Mouse (Mus musculus): ENCODE data around the gene Lmo7. TPM values are rescaled to one million over a fixed set of nuclear protein-coding genes. Genes with fewer than 3 reads are reported as not detected.

The Lmo7 gene
- polyA plus RNA-seq, 1 experiment, result 142 TPM

DNA sequence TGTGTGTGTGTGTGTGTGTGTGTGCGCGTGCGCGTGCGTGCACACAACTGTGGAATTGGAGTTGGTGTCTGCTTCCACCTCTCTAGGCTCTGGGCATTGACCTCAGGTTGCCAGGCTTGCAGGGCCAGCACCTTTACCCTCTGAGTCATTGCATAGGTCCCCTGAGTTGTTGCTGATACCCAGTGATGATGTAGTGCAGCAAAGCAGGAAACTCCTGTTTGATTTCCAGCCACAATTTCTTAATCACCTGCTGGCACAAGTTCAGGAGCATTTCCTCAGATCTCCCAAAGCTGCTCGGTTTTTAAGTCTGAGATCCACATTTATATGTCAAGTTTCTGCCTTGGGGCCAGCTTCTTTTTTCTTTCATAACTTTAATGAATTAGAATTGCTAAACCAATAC, 92.6 kb downstream of the Lmo7 start:
- no peak overlapping the region for H3K4me3 ChIP-seq (replicated peaks; ENCODE audit: extremely low read depth, low read depth, low read length)
- WGBS, result 82% methylated on average over 6 of the region's 6 CpGs
- TF ChIP-seq CTCF (IDR thresholded peaks at IDR 0.05; ENCODE audit: insufficient read depth, low read length) (no peak), POLR2A (IDR thresholded peaks at IDR 0.05; ENCODE audit: borderline replicate concordance, extremely low read depth, low read depth, low read length) (no peak)
- no peak for DNase-seq
- peaks cover 3% of the 10 kb centered on the region; the same call in 1 of the 2 replicates for H3K4me1 ChIP-seq (ENCODE audit: control insufficient read depth, insufficient read depth, low read length)

GRCm38 (mm10) chr14:101822871-101823270, 93.1 kb downstream of the Lmo7 start:
- no peak for DNase-seq
- TF ChIP-seq POLR2A (IDR thresholded peaks at IDR 0.05; ENCODE audit: borderline replicate concordance, extremely low read depth, low read depth, low read length), result no peak
- TF ChIP-seq CTCF (IDR thresholded peaks at IDR 0.05; ENCODE audit: insufficient read depth, low read length), result no peak
- peaks cover 3% of the 10 kb centered on the region; the same call in 1 of the 2 replicates for H3K4me1 ChIP-seq (ENCODE audit: control insufficient read depth, insufficient read depth, low read length)
- peak overlapping the region; percentile 2 for H3K4me3 ChIP-seq (replicated peaks; ENCODE audit: extremely low read depth, low read depth, low read length)
- 58% methylated on average over 4 of the region's 4 CpGs for WGBS

- no peak for DNase-seq
- Histone ChIP-seq H3K4me1 (ENCODE audit: control insufficient read depth, insufficient read depth, low read length) (peaks cover 3% of the 10 kb centered on the region), H3K4me3 (replicated peaks; ENCODE audit: extremely low read depth, low read depth, low read length) (no peak overlapping the region)
- WGBS, result 59% methylated on average over 5 of the region's 5 CpGs
- no peak for TF ChIP-seq POLR2A (IDR thresholded peaks at IDR 0.05; ENCODE audit: borderline replicate concordance, extremely low read depth, low read depth, low read length)
- TF ChIP-seq CTCF (IDR thresholded peaks at IDR 0.05; ENCODE audit: insufficient read depth, low read length), result no peak
These were observed 99.9 kb downstream of the Lmo7 start for GRCm38 (mm10) chr14:101829676-101830075.

DNA sequence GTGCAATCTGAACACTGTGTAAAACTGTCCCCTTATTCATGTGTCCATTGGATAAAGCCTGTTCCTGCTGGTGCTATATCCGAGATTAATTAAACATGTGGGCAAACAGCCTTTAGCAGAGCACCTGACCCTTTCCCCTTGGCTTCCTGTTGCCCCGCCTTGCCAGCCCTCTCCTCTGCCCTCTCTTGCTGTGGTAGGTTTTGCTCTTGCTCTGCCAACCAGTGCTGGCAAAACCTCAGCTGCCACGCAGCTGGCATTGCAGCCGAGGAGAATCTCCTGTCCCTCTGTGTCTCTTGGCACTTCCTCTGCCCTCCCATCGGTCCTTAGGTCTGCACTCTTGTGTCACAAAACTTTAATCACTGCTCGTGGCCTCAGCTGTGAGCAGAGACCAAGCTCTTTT, 100.4 kb downstream of the Lmo7 start:
- H3K4me1 ChIP-seq (ENCODE audit: control insufficient read depth, insufficient read depth, low read length), result peaks cover 3% of the 10 kb centered on the region
- no peak overlapping the region for H3K4me3 ChIP-seq (replicated peaks; ENCODE audit: extremely low read depth, low read depth, low read length)
- 10% methylated on average over 6 of the region's 6 CpGs for WGBS
- no peak for TF ChIP-seq POLR2A (IDR thresholded peaks at IDR 0.05; ENCODE audit: borderline replicate concordance, extremely low read depth, low read depth, low read length)
- TF ChIP-seq CTCF (IDR thresholded peaks at IDR 0.05; ENCODE audit: insufficient read depth, low read length), result no peak
- no peak for DNase-seq

- TF ChIP-seq CTCF (IDR thresholded peaks at IDR 0.05; ENCODE audit: insufficient read depth, low read length) (no peak), POLR2A (IDR thresholded peaks at IDR 0.05; ENCODE audit: borderline replicate concordance, extremely low read depth, low read depth, low read length) (no peak)
- DNase-seq, result no peak
- Histone ChIP-seq H3K4me1 (ENCODE audit: control insufficient read depth, insufficient read depth, low read length) (peaks cover 8% of the 10 kb centered on the region), H3K4me3 (replicated peaks; ENCODE audit: extremely low read depth, low read depth, low read length) (no peak overlapping the region)
- WGBS, result 31% methylated on average over 3 of the region's 3 CpGs
These were observed 104.4 kb downstream of the Lmo7 start for GRCm38 (mm10) chr14:101834109-101834508.

DNA sequence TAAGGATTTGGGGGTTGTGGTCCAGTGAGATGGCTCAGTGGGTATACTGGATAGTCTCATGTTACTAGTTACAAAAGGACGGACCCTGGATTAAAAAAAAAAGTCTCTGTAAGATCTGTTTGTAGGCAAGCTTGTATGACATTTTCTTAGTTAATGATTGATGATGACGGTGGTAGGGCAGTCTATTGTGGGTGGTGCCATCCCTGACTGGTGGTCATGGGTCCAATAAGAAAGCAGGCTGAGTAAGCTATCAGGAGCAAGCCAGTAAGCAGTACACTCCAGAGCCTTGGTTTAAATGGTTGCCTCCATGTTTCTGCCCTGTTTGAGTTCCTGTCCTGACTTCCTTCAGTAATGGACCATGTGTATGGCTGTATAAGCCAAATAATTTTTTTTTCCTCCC, 106.6 kb downstream of the Lmo7 start:
- 72% methylated on average over 2 of the region's 2 CpGs for WGBS
- no peak for DNase-seq
- TF ChIP-seq POLR2A (IDR thresholded peaks at IDR 0.05; ENCODE audit: borderline replicate concordance, extremely low read depth, low read depth, low read length), result no peak
- TF ChIP-seq CTCF (IDR thresholded peaks at IDR 0.05; ENCODE audit: insufficient read depth, low read length), result no peak
- Histone ChIP-seq H3K4me1 (ENCODE audit: control insufficient read depth, insufficient read depth, low read length) (peaks cover 5% of the 10 kb centered on the region), H3K4me3 (replicated peaks; ENCODE audit: extremely low read depth, low read depth, low read length) (no peak overlapping the region)

GRCm38 (mm10) chr14:101837176-101837575, 107.4 kb downstream of the Lmo7 start:
- H3K4me1 ChIP-seq (ENCODE audit: control insufficient read depth, insufficient read depth, low read length), result peaks cover 5% of the 10 kb centered on the region
- DNase-seq, result no peak
- 74% methylated on average over 6 of the region's 6 CpGs for WGBS

DNA sequence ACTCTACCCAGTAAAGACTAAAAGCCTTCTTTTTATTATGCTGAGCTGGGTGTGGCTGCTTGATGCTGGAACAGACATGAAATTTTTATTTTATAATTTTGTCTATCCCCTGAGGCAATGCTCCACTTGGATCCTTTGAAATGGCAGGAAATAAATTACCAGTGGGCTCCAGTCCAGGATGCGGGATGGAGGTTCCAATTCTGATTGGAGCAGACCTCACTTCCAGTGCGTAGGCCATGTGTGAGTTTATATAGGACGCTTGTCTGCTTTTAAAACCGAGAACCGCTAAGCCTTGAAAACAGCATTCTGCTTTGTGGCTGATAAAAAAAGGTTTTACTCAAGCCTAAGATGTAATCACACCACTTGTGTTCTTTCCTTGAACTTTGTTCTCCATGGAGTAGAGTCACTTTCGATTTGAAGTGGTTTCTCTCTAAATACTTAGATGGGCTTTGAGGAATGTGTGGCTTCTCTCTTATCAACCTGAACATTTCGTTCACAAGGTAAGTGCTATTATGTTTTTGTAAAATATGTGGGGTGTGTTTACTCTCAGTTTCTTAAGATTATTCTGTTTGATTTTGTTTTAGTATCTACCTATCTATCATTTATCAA, 108.6 kb downstream of the Lmo7 start:
- peak; percentile 36 for DNase-seq
- TF ChIP-seq POLR2A (IDR thresholded peaks at IDR 0.05; ENCODE audit: borderline replicate concordance, extremely low read depth, low read depth, low read length) (no peak), CTCF (IDR thresholded peaks at IDR 0.05; ENCODE audit: insufficient read depth, low read length) (no peak)
- 34% methylated on average over 7 of the region's 7 CpGs for WGBS
- no peak overlapping the region for H3K4me3 ChIP-seq (replicated peaks; ENCODE audit: extremely low read depth, low read depth, low read length)
- H3K4me1 ChIP-seq (ENCODE audit: control insufficient read depth, insufficient read depth, low read length), result peaks cover 5% of the 10 kb centered on the region

More at GRCm38 (mm10) chr14:101837176-101837575, 107.4 kb downstream of the Lmo7 start:
- no peak for TF ChIP-seq POLR2A (IDR thresholded peaks at IDR 0.05; ENCODE audit: borderline replicate concordance, extremely low read depth, low read depth, low read length)
- no peak for TF ChIP-seq CTCF (IDR thresholded peaks at IDR 0.05; ENCODE audit: insufficient read depth, low read length)
- no peak overlapping the region for H3K4me3 ChIP-seq (replicated peaks; ENCODE audit: extremely low read depth, low read depth, low read length)

DNA sequence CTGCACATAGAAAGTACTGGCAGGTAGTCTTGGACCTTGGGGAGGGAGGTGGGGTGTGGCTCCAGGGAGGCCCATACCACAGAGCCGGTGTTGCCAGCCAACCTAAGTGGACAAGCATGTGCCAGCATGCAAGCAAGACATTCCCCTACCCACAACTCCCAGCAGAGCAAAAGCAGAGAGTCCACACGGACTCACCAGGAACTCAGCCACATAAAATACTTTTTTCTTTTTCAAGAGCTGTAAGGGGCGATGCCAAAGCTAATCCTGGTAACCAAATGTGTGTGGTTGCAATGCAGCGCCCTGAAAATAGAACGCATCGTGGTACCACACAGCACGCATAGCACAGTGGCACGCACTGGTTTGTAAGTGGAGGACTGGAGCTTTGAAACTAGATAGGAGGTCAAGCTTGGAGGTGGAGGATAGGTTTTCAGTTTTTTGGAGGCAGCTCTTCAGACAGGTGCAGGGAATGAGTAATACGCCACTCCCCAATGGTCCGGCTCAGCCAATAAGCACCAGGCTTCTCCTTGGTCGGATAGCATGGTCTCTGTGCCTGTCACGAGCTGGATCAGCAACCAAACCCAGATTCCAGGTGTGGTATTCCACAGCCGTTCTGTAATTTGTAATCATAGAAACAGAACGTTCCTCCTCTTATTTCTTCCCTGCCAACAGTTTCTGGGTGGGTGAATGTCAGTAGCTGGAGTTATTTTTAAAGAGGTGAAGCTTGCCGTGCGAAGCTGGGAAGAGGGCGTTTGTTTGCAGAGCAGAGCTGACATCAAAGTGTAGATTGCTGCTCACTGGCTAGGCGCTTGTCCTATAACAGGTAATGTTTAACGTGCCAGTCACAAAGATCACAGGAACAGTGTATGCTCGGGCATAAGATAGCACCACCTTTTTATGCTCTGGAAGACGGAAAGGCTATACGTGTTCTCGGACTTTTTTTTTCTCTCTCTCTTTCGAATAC, 110.3 kb downstream of the Lmo7 start:
- H3K4me3 ChIP-seq (replicated peaks; ENCODE audit: extremely low read depth, low read depth, low read length), result peak overlapping the region; percentile 65
- 49% methylated on average over 24 of the region's 24 CpGs for WGBS
- H3K4me1 ChIP-seq (ENCODE audit: control insufficient read depth, insufficient read depth, low read length), result peaks cover 5% of the 10 kb centered on the region
- no peak for TF ChIP-seq CTCF (IDR thresholded peaks at IDR 0.05; ENCODE audit: insufficient read depth, low read length)
- peak; percentile 60; the same call in 1 of the 2 replicates for TF ChIP-seq POLR2A (IDR thresholded peaks at IDR 0.05; ENCODE audit: borderline replicate concordance, extremely low read depth, low read depth, low read length)
- peak; percentile 66 for DNase-seq
